Mouse (Mus musculus): Measurements from ENCODE around the gene 1700001C02Rik. TPM values are rescaled to one million over a fixed set of nuclear protein-coding genes. Genes with fewer than 3 reads are reported as not detected.
A peak's percentile ranks its signal among the peaks of the same experiment; 100 is the strongest.

1700001C02Rik gene
- polyA plus RNA-seq, 1 experiment from 2014 or later: 21.7 TPM

- no peak for TF ChIP-seq CTCF (IDR thresholded peaks at IDR 0.05)
- TF ChIP-seq EP300 (IDR thresholded peaks at IDR 0.05): no peak
- DNase-seq (ENCODE audit: low spot score): peak; percentile 32
- WGBS: 33% methylated on average over 9 of the region's 9 CpGs
- no peaks in the 10 kb centered on the region for H3K4me1 ChIP-seq (ENCODE audit: insufficient read depth, low read depth, low read length)
- peak overlapping the region; percentile 48 for H3K4me2 ChIP-seq (replicated peaks; ENCODE audit: low read depth, low read length)
- no peak for ATAC-seq
- no peak overlapping the region for H3K9ac ChIP-seq (replicated peaks; ENCODE audit: low read depth)
- H3K27me3 ChIP-seq (replicated peaks; ENCODE audit: insufficient read depth, low read length): no peaks in the 10 kb centered on the region
- 0 out of 2 replicates have a peak overlapping the region, but pooled peaks have one; percentile 10 for H3K4me3 ChIP-seq (ENCODE audit: low read depth, low read length)
- H3K9me3 ChIP-seq (ENCODE audit: low read length): no peaks in the 10 kb centered on the region
- no peaks in the 10 kb centered on the region for H3K36me3 ChIP-seq (ENCODE audit: insufficient read depth, low read length)
- no peak overlapping the region for H3K27ac ChIP-seq (ENCODE audit: low read length)
Observed at GRCm38 (mm10) chr5:30466315-30466714, 468 bp downstream of the 1700001C02Rik start.

GRCm38 (mm10) chr5:30470454-30470853 is 4.6 kb downstream of the 1700001C02Rik start:
- TF ChIP-seq EP300 (IDR thresholded peaks at IDR 0.05) (no peak), CTCF (IDR thresholded peaks at IDR 0.05) (no peak)
- ATAC-seq: no peak
- no peak overlapping the region for H3K27ac ChIP-seq (ENCODE audit: low read length)

GRCm38 (mm10) chr5:30472148-30472547 is 6.3 kb downstream of the 1700001C02Rik start:
- DNase-seq (ENCODE audit: low spot score): no peak
- WGBS: 33% methylated on average over 5 of the region's 5 CpGs
- no peak for ATAC-seq
- Histone ChIP-seq H3K36me3 (ENCODE audit: insufficient read depth, low read length) (no peaks in the 10 kb centered on the region), H3K4me1 (ENCODE audit: insufficient read depth, low read depth, low read length) (no peaks in the 10 kb centered on the region), H3K4me2 (replicated peaks; ENCODE audit: low read depth, low read length) (no peak overlapping the region), H3K9me3 (ENCODE audit: low read length) (no peaks in the 10 kb centered on the region), H3K27me3 (replicated peaks; ENCODE audit: insufficient read depth, low read length) (no peaks in the 10 kb centered on the region), H3K4me3 (ENCODE audit: low read depth, low read length) (no peak overlapping the region), H3K9ac (replicated peaks; ENCODE audit: low read depth) (no peak overlapping the region), H3K27ac (ENCODE audit: low read length) (no peak overlapping the region)
- TF ChIP-seq EP300 (IDR thresholded peaks at IDR 0.05) (no peak), CTCF (IDR thresholded peaks at IDR 0.05) (no peak)

More at GRCm38 (mm10) chr5:30470454-30470853, 4.6 kb downstream of the 1700001C02Rik start:
- no peak overlapping the region for H3K4me2 ChIP-seq (replicated peaks; ENCODE audit: low read depth, low read length)
- DNase-seq (ENCODE audit: low spot score): no peak
- H3K27me3 ChIP-seq (replicated peaks; ENCODE audit: insufficient read depth, low read length): no peaks in the 10 kb centered on the region
- no peak overlapping the region for H3K4me3 ChIP-seq (ENCODE audit: low read depth, low read length)
- no peaks in the 10 kb centered on the region for H3K4me1 ChIP-seq (ENCODE audit: insufficient read depth, low read depth, low read length)
- H3K9me3 ChIP-seq (ENCODE audit: low read length): no peaks in the 10 kb centered on the region
- no peaks in the 10 kb centered on the region for H3K36me3 ChIP-seq (ENCODE audit: insufficient read depth, low read length)
- no peak overlapping the region for H3K9ac ChIP-seq (replicated peaks; ENCODE audit: low read depth)
- WGBS: 62% methylated on average over 6 of the region's 6 CpGs

GRCm38 (mm10) chr5:30476534-30476933 is 10.7 kb downstream of the 1700001C02Rik start:
- Histone ChIP-seq H3K4me1 (ENCODE audit: insufficient read depth, low read depth, low read length) (no peaks in the 10 kb centered on the region), H3K27ac (ENCODE audit: low read length) (no peak overlapping the region), H3K36me3 (ENCODE audit: insufficient read depth, low read length) (no peaks in the 10 kb centered on the region), H3K27me3 (replicated peaks; ENCODE audit: insufficient read depth, low read length) (no peaks in the 10 kb centered on the region), H3K4me3 (ENCODE audit: low read depth, low read length) (no peak overlapping the region), H3K9me3 (ENCODE audit: low read length) (no peaks in the 10 kb centered on the region), H3K9ac (replicated peaks; ENCODE audit: low read depth) (no peak overlapping the region), H3K4me2 (replicated peaks; ENCODE audit: low read depth, low read length) (no peak overlapping the region)
- TF ChIP-seq EP300 (IDR thresholded peaks at IDR 0.05): no peak
- TF ChIP-seq CTCF (IDR thresholded peaks at IDR 0.05): peak; percentile 91
- WGBS: 30% methylated on average over 10 of the region's 10 CpGs
- ATAC-seq: no peak
- peak; percentile 56 for DNase-seq (ENCODE audit: low spot score)

- Histone ChIP-seq H3K36me3 (ENCODE audit: insufficient read depth, low read length) (no peaks in the 10 kb centered on the region), H3K4me1 (ENCODE audit: insufficient read depth, low read depth, low read length) (no peaks in the 10 kb centered on the region; the same call in 1 of the 2 replicates), H3K9ac (replicated peaks; ENCODE audit: low read depth) (no peak overlapping the region), H3K27ac (ENCODE audit: low read length) (no peak overlapping the region), H3K27me3 (replicated peaks; ENCODE audit: insufficient read depth, low read length) (no peaks in the 10 kb centered on the region), H3K4me3 (ENCODE audit: low read depth, low read length) (no peak overlapping the region), H3K4me2 (replicated peaks; ENCODE audit: low read depth, low read length) (no peak overlapping the region), H3K9me3 (ENCODE audit: low read length) (no peaks in the 10 kb centered on the region)
- DNase-seq (ENCODE audit: low spot score) (peak; percentile 81), ATAC-seq (peak; percentile 68; the same call in 1 of the 2 replicates)
- TF ChIP-seq CTCF (IDR thresholded peaks at IDR 0.05): peak; percentile 86
- no peak for TF ChIP-seq EP300 (IDR thresholded peaks at IDR 0.05)
- 19% methylated on average over 5 of the region's 5 CpGs for whole genome bisulfite sequencing
Observed at GRCm38 (mm10) chr5:30482319-30482718, 16.5 kb downstream of the 1700001C02Rik start.

- H3K27ac ChIP-seq (ENCODE audit: low read length): no peak overlapping the region
- no peak overlapping the region for H3K4me2 ChIP-seq (replicated peaks; ENCODE audit: low read depth, low read length)
- no peak for TF ChIP-seq CTCF (IDR thresholded peaks at IDR 0.05)
- TF ChIP-seq EP300 (IDR thresholded peaks at IDR 0.05): no peak
- no peaks in the 10 kb centered on the region for H3K36me3 ChIP-seq (ENCODE audit: insufficient read depth, low read length)
- ATAC-seq: no peak
- no peak overlapping the region for H3K4me3 ChIP-seq (ENCODE audit: low read depth, low read length)
- H3K9me3 ChIP-seq (ENCODE audit: low read length): no peaks in the 10 kb centered on the region
- H3K27me3 ChIP-seq (replicated peaks; ENCODE audit: insufficient read depth, low read length): no peaks in the 10 kb centered on the region
- 78% methylated on average over 8 of the region's 8 CpGs for WGBS
- H3K9ac ChIP-seq (replicated peaks; ENCODE audit: low read depth): no peak overlapping the region
- H3K4me1 ChIP-seq (ENCODE audit: insufficient read depth, low read depth, low read length): no peaks in the 10 kb centered on the region; the same call in 1 of the 2 replicates
- no peak for DNase-seq (ENCODE audit: low spot score)
Observed at GRCm38 (mm10) chr5:30483533-30483932, 17.7 kb downstream of the 1700001C02Rik start.

GRCm38 (mm10) chr5:30484591-30484990 is 18.7 kb downstream of the 1700001C02Rik start:
- ATAC-seq: peak; percentile 22; the same call in 1 of the 2 replicates
- TF ChIP-seq CTCF (IDR thresholded peaks at IDR 0.05): no peak
- TF ChIP-seq EP300 (IDR thresholded peaks at IDR 0.05): no peak

More at GRCm38 (mm10) chr5:30484591-30484990, 18.7 kb downstream of the 1700001C02Rik start:
- Histone ChIP-seq H3K4me3 (ENCODE audit: low read depth, low read length) (no peak overlapping the region), H3K4me1 (ENCODE audit: insufficient read depth, low read depth, low read length) (no peaks in the 10 kb centered on the region; the same call in 1 of the 2 replicates), H3K27me3 (replicated peaks; ENCODE audit: insufficient read depth, low read length) (no peaks in the 10 kb centered on the region), H3K4me2 (replicated peaks; ENCODE audit: low read depth, low read length) (no peak overlapping the region), H3K36me3 (ENCODE audit: insufficient read depth, low read length) (no peaks in the 10 kb centered on the region), H3K9me3 (ENCODE audit: low read length) (no peaks in the 10 kb centered on the region), H3K9ac (replicated peaks; ENCODE audit: low read depth) (no peak overlapping the region), H3K27ac (ENCODE audit: low read length) (no peak overlapping the region)
- 64% methylated on average over 5 of the region's 5 CpGs for WGBS
- DNase-seq (ENCODE audit: low spot score): no peak
